Mouse (Mus musculus) splenic B cell, adult 2 months (primary cell): ENCODE data around the gene Il11ra1.
"Not testable (repeated sequence)": the region's sequence is repeated elsewhere in the genome, so short reads cannot be mapped to it uniquely, and the experiment has no call there.

Source experiments
- DNase-seq: peaks from one replicate; pipeline ENCODE4 v3.0.0-alpha.2; 2011; ENCODE audit warnings: low read depth, low spot score
- H3K27me3 ChIP-seq: 2 replicates; pipeline ENCODE4 v1.6.1; 2012; ENCODE audit warnings: mild to moderate bottlenecking, low read length, moderate library complexity, mixed read lengths; ENCODE audit not compliant: control insufficient read depth, poor library complexity, insufficient read depth, severe bottlenecking
- H3K36me3 ChIP-seq: 2 replicates; pipeline ENCODE4 v1.6.1; 2012; ENCODE audit warnings: mild to moderate bottlenecking, low read length, moderate library complexity, mixed read lengths; ENCODE audit not compliant: control insufficient read depth, poor library complexity, insufficient read depth, severe bottlenecking

The Il11ra1 gene

GRCm38 (mm10) chr4:41761680-41762079 lies 61.9 kb downstream of the Il11ra1 start:
- no peak for DNase-seq
- Histone ChIP-seq H3K27me3 (no peaks in the 10 kb centered on the region), H3K36me3 (peaks cover 3% of the 10 kb centered on the region)

GRCm38 (mm10) chr4:41762099-41762687 lies 62.4 kb downstream of the Il11ra1 start:
- peaks cover 3% of the 10 kb centered on the region for H3K36me3 ChIP-seq
- no peaks in the 10 kb centered on the region for H3K27me3 ChIP-seq
- no peak for DNase-seq

- not testable (repeated sequence) for DNase-seq, H3K27me3 ChIP-seq
Measured at GRCm38 (mm10) chr4:41762688-41763114, 62.9 kb downstream of the Il11ra1 start.

GRCm38 (mm10) chr4:41763176-41763575 lies 63.4 kb downstream of the Il11ra1 start:
- H3K36me3 ChIP-seq, H3K27me3 ChIP-seq, DNase-seq: not testable (repeated sequence)

More at GRCm38 (mm10) chr4:41762688-41763114, 62.9 kb downstream of the Il11ra1 start:
- H3K36me3 ChIP-seq: not testable (repeated sequence)

GRCm38 (mm10) chr4:41767301-41767700 lies 67.5 kb downstream of the Il11ra1 start:
- H3K36me3 ChIP-seq, H3K27me3 ChIP-seq, DNase-seq: not testable (repeated sequence)

GRCm38 (mm10) chr4:41772946-41773345 lies 73.2 kb downstream of the Il11ra1 start:
- H3K36me3 ChIP-seq, DNase-seq, H3K27me3 ChIP-seq: not testable (repeated sequence)

GRCm38 (mm10) chr4:41773502-41773901 lies 73.7 kb downstream of the Il11ra1 start:
- not testable (repeated sequence) for H3K27me3 ChIP-seq, H3K36me3 ChIP-seq
- peak; percentile 78 for DNase-seq

- not testable (repeated sequence) for H3K36me3 ChIP-seq, H3K27me3 ChIP-seq
- peak; percentile 93 for DNase-seq
Measured at GRCm38 (mm10) chr4:41774002-41774401, 74.2 kb downstream of the Il11ra1 start, which contains the start of gene Ccl27a. TSS of gene Ccl27a (minus strand) at chr4:41774247.

- not testable (repeated sequence) for H3K36me3 ChIP-seq, H3K27me3 ChIP-seq
- peak; percentile 17 for DNase-seq
Measured at GRCm38 (mm10) chr4:41774506-41774905, 74.7 kb downstream of the Il11ra1 start.

- H3K27me3 ChIP-seq, H3K36me3 ChIP-seq, DNase-seq: not testable (repeated sequence)
Measured at GRCm38 (mm10) chr4:41775840-41776239, 76.1 kb downstream of the Il11ra1 start.

- not testable (repeated sequence) for H3K36me3 ChIP-seq, H3K27me3 ChIP-seq, DNase-seq
Measured at GRCm38 (mm10) chr4:41781271-41781670, 81.5 kb downstream of the Il11ra1 start.

- not testable (repeated sequence) for H3K36me3 ChIP-seq, H3K27me3 ChIP-seq, DNase-seq
Measured at GRCm38 (mm10) chr4:41781748-41782485, 82.1 kb downstream of the Il11ra1 start.

GRCm38 (mm10) chr4:41782711-41783110 lies 82.9 kb downstream of the Il11ra1 start:
- not testable (repeated sequence) for H3K27me3 ChIP-seq, H3K36me3 ChIP-seq, DNase-seq

GRCm38 (mm10) chr4:41783197-41783596 lies 83.4 kb downstream of the Il11ra1 start:
- DNase-seq, H3K27me3 ChIP-seq, H3K36me3 ChIP-seq: not testable (repeated sequence)
